Mouse (Mus musculus) heart, postnatal 0 days (tissue): ENCODE results near the gene Bcl9. TPM values are rescaled to one million over a fixed set of nuclear protein-coding genes. Genes with fewer than 3 reads are reported as not detected.
A peak's percentile ranks its signal among the peaks of the same experiment; 100 is the strongest.

ENCODE experiments used
- ATAC-seq: fragments of 200-750 bp; cut with Nextera tagmentation; 2 replicates; pipeline ENCODE4 v1.8.0; 2017; ENCODE audit warnings: low read depth, moderate number of reproducible peaks, moderate library complexity; ENCODE audit not compliant: insufficient read depth
- DNase-seq: peaks from one replicate; pipeline ENCODE4 v3.0.0-alpha.2; 2016; ENCODE audit warnings: low spot score
- H3K27ac ChIP-seq: fragments of 300-500 bp; sonication (generic); 2 replicates; pipeline ENCODE4 v1.5.1; 2014; ENCODE audit warnings: low read depth, mild to moderate bottlenecking
- H3K27me3 ChIP-seq: fragments of 300-500 bp; sonication (generic); 2 replicates; pipeline ENCODE4 v1.6.1; 2014; ENCODE audit warnings: low read length, mixed read lengths; ENCODE audit not compliant: control insufficient read depth, insufficient read depth
- H3K36me3 ChIP-seq: fragments of 300-500 bp; sonication (generic); replicated peaks from 2 replicates; pipeline ENCODE4 v1.6.1; 2014; ENCODE audit warnings: low read length, mixed read lengths; ENCODE audit not compliant: control insufficient read depth, insufficient read depth
- H3K4me1 ChIP-seq: fragments of 300-500 bp; sonication (generic); 2 replicates; pipeline ENCODE4 v1.6.1; 2014; ENCODE audit warnings: antibody characterized with exemption; ENCODE audit not compliant: control insufficient read depth, insufficient read depth
- H3K4me2 ChIP-seq: fragments of 300-500 bp; sonication (generic); 2 replicates; pipeline ENCODE4 v1.6.1; 2014; ENCODE audit warnings: low read depth, mild to moderate bottlenecking, low read length, moderate library complexity
- H3K4me3 ChIP-seq: fragments of 300-500 bp; sonication (generic); 2 replicates; pipeline ENCODE4 v1.5.1; 2014; ENCODE audit warnings: low read depth, low read length
- H3K9ac ChIP-seq: fragments of 300-500 bp; sonication (generic); replicated peaks from 2 replicates; pipeline ENCODE4 v1.6.1; 2014; ENCODE audit warnings: low read depth, low read length, mixed read lengths
- H3K9me3 ChIP-seq: fragments of 300-500 bp; sonication (generic); replicated peaks from 2 replicates; pipeline ENCODE4 v1.6.1; 2016; ENCODE audit warnings: low read length; ENCODE audit not compliant: control insufficient read depth
- CTCF ChIP-seq: IDR thresholded peaks from 2 replicates; pipeline ENCODE4 v1.5.1; 2016; ENCODE audit warnings: antibody characterized with exemption, control low read depth, low read depth
- EP300 ChIP-seq: IDR thresholded peaks from 2 replicates; pipeline ENCODE4 v1.6.1; 2016; ENCODE audit warnings: antibody characterized with exemption, low read depth
- WGBS: fragments of 180-500 bp; shearing (Covaris S2); extraction: QIAGEN DNeasy Blood & Tissue Kit; methylation state at CpG from one replicate; pipeline ENCODE4 v1.1.7; 2014; 5-methylcytosine and 5-hydroxymethylcytosine counted together
- polyA plus RNA-seq: library from polyadenylated mRNA; unstranded; fragments of >200 nt; fragmentation: Nextera tagmentation; extraction: Ambion mirVana; gene quantifications from 2 replicates; pipeline ENCODE4 v1.2.1, GENCODE M21; 2015
- total RNA-seq: library from RNA; depleted of rRNA; stranded (reverse); fragments of >200 nt; gene quantifications from 2 replicates; pipeline ENCODE4 v1.2.3, GENCODE M21; 2014; ENCODE audit warnings: low replicate concordance

Gene Bcl9
- total and polyA plus RNA-seq, 2 experiments from 2014 or later = 15.7 to 22.7 TPM

DNA sequence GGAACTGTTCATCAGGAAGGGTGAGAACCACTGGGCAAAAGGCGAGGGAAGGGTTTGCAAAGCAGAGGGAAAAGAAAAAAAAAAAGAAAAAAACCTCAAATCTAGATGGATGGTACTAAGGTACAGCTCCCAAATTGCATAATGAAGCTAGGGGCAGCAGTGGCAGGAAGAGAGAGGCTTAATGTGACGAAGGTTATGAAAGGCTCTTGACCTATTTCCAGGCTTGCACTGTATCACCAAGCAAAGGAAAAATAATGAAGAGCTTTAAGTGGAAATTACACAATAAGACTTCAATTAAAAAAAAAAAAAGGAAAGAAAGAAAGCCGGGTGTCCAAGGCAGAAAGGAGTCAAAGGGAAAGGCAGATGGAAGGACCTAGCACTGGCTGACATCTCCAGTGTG lies 19.6 kb upstream of the Bcl9 start:
- DNase-seq (no peak), ATAC-seq (no peak)
- Histone ChIP-seq H3K4me2 (no peak overlapping the region), H3K4me3 (no peak overlapping the region), H3K27me3 (no peaks in the 10 kb centered on the region), H3K9me3 (no peaks in the 10 kb centered on the region), H3K9ac (no peak overlapping the region), H3K27ac (no peak overlapping the region), H3K4me1 (no peaks in the 10 kb centered on the region), H3K36me3 (no peaks in the 10 kb centered on the region)
- 70% methylated on average over 3 of the region's 3 CpGs for WGBS
- no peak for TF ChIP-seq EP300
- no peak for TF ChIP-seq CTCF

- Histone ChIP-seq H3K9me3 (no peaks in the 10 kb centered on the region), H3K27me3 (peaks cover 4% of the 10 kb centered on the region; the same call in 1 of the 2 replicates), H3K27ac (no peak overlapping the region), H3K4me1 (no peaks in the 10 kb centered on the region), H3K4me2 (no peak overlapping the region), H3K36me3 (no peaks in the 10 kb centered on the region), H3K9ac (no peak overlapping the region), H3K4me3 (no peak overlapping the region)
- ATAC-seq = no peak
- 95% methylated on average over 2 of the region's 2 CpGs for WGBS
- TF ChIP-seq EP300 = no peak
- no peak for TF ChIP-seq CTCF
- no peak for DNase-seq
Measured at GRCm38 (mm10) chr3:97313431-97313830, 15.7 kb upstream of the Bcl9 start.

GRCm38 (mm10) chr3:97311998-97312397 lies 14.3 kb upstream of the Bcl9 start:
- Histone ChIP-seq H3K27ac (no peak overlapping the region), H3K4me3 (peak overlapping the region; percentile 36), H3K4me1 (no peaks in the 10 kb centered on the region), H3K27me3 (peaks cover 4% of the 10 kb centered on the region; the same call in 1 of the 2 replicates), H3K9ac (no peak overlapping the region), H3K4me2 (peak overlapping the region; percentile 60), H3K36me3 (no peaks in the 10 kb centered on the region), H3K9me3 (no peaks in the 10 kb centered on the region)
- peak; percentile 21 for DNase-seq
- WGBS = 14% methylated on average over 21 of the region's 21 CpGs
- no peak for ATAC-seq
- TF ChIP-seq EP300 (no peak), CTCF (no peak)

DNA sequence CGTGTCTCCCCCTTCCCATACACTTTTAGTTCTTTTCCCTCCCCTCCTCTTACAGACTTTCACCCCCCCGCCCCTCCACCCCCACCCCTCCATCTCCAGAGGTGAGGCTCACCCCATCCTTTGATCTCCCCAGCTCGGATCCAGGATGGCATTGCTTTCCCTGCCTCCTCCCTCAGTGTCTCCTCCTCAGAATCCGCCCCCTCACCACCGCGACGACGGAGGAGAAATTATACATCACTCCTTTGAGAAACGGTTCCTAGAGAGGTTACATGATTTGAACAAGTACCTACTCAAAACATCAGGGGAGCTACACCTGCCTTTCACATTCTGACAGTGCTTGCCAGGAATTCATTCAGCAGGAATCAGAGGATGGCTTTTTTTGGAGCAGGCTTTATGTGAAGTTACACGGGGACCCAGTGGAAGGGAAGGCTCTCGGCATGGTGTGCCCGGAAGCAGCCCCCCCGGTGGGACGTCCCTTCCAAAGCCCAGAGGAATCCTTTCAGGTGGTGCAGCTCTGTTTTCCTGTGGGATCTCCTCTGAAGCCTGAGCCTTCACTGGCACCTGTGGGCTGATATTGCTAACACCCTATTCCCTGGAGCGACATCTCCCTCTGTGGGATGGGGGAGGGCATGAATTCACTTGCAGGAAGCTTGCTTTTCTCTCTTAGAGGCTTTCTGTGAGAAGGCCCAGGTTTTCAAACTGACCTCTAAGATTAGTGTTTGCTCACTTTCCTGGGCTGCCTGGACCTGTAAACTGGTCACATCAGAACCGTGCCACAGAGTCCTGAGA lies 12.2 kb upstream of the Bcl9 start:
- no peaks in the 10 kb centered on the region for H3K36me3 ChIP-seq
- no peak overlapping the region for H3K27ac ChIP-seq
- peak; percentile 55 for TF ChIP-seq CTCF
- no peak for TF ChIP-seq EP300
- no peaks in the 10 kb centered on the region for H3K9me3 ChIP-seq
- ATAC-seq (peak; percentile 34; the same call in 1 of the 2 replicates), DNase-seq (no peak)
- 8% methylated on average over 15 of the region's 16 CpGs for WGBS
- H3K4me1 ChIP-seq = no peaks in the 10 kb centered on the region
- H3K4me2 ChIP-seq = peak overlapping the region; percentile 33
- H3K4me3 ChIP-seq = no peak overlapping the region
- H3K27me3 ChIP-seq = peaks cover 4% of the 10 kb centered on the region; the same call in 1 of the 2 replicates
- H3K9ac ChIP-seq = no peak overlapping the region

- ATAC-seq = no peak
- Histone ChIP-seq H3K9ac (no peak overlapping the region), H3K4me3 (no peak overlapping the region), H3K4me1 (no peaks in the 10 kb centered on the region), H3K27me3 (peaks cover 4% of the 10 kb centered on the region; the same call in 1 of the 2 replicates), H3K4me2 (no peak overlapping the region), H3K36me3 (no peaks in the 10 kb centered on the region), H3K27ac (no peak overlapping the region), H3K9me3 (no peaks in the 10 kb centered on the region)
- no peak for DNase-seq
- WGBS = 65% methylated on average over 2 of the region's 2 CpGs
- no peak for TF ChIP-seq EP300
- no peak for TF ChIP-seq CTCF
Measured at GRCm38 (mm10) chr3:97308440-97308839, 10.7 kb upstream of the Bcl9 start.

- Histone ChIP-seq H3K36me3 (no peaks in the 10 kb centered on the region), H3K27ac (no peak overlapping the region), H3K27me3 (peaks cover 4% of the 10 kb centered on the region; the same call in 1 of the 2 replicates), H3K4me1 (0 out of 2 replicates have a peak, but pooled peaks cover 5% of the 10 kb centered on the region), H3K4me2 (no peak overlapping the region), H3K4me3 (no peak overlapping the region), H3K9me3 (no peaks in the 10 kb centered on the region), H3K9ac (no peak overlapping the region)
- TF ChIP-seq EP300 (no peak), CTCF (no peak)
- DNase-seq = no peak
- WGBS = 84% methylated on average over 4 of the region's 4 CpGs
- no peak for ATAC-seq
Measured at GRCm38 (mm10) chr3:97305907-97306306, 8.2 kb upstream of the Bcl9 start.
